Mouse (Mus musculus) brain, embryonic 14.5 days (tissue): ENCODE measurements around the gene Phc1.

ENCODE experiments used
- CTCF ChIP-seq: fragments of 200-500 bp; IDR thresholded peaks from 2 replicates; pipeline ENCODE4 v1.5.1; 2012; ENCODE audit warnings: inconsistent platforms, mild to moderate bottlenecking, moderate library complexity, borderline replicate concordance; ENCODE audit not compliant: insufficient read depth, insufficient read length; ENCODE audit errors: extremely low read depth
- POLR2A ChIP-seq: fragments of 200-500 bp; IDR thresholded peaks from 2 replicates; pipeline ENCODE4 v1.6.1; 2012; ENCODE audit warnings: mild to moderate bottlenecking, inconsistent platforms, borderline replicate concordance; ENCODE audit not compliant: poor library complexity, insufficient read depth, insufficient read length, severe bottlenecking; ENCODE audit errors: extremely low read depth

DNA sequence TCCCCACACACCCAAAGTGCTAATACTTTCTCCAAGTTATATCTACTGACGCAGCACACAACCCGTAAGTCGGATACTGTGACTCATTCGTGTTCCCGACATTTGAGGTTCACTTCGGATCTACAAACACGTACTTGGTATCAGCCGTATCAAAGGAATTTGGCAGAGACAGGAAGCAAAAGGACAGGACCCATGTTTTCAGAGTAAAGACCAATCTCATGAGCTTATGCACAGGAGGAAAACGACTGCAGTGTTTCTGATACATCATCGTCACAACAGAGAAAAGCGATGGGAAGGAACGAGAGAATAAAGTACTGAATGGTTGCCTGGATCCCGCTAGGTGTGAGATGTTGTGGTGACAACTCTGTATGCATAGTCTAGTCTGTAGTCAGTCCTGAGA lies 44.5 kb upstream of the Phc1 start:
- TF ChIP-seq CTCF (no peak), POLR2A (no peak)
